Mouse (Mus musculus) c-Kit-negative CD71-positive TER-119-positive erythroid progenitor cells, embryonic 14.5 days (primary cell): ENCODE results near the gene Borcs5.

ENCODE experiments used
- DNase-seq: peaks from one replicate; pipeline ENCODE4 v3.0.0-alpha.2; 2013; ENCODE audit warnings: low read depth, low spot score

Gene Borcs5

DNA sequence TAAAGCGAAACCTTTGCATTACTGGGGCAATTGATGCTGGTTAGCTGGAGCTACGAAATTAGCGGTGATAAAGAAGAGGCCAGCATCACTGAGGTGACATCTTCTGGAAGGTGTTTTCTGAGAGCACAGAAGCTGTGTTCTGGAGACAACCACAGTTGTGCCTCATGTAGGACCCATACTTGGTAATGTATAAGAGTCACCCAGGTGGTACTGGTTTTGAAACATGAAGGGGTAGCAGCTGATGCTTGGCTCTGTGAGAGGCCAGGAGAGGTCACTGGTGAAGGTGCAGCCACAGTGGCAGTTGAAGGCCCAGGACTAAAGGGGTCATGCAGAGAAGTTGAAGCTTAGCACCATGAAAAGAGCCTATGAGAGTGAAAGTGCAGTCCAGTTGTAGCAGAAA lies at the start of gene Borcs5:
Gene Borcs5 (plus strand): TSS at position 301 of the 400 bp plus-strand sequence.
- DNase-seq: no peak

DNA sequence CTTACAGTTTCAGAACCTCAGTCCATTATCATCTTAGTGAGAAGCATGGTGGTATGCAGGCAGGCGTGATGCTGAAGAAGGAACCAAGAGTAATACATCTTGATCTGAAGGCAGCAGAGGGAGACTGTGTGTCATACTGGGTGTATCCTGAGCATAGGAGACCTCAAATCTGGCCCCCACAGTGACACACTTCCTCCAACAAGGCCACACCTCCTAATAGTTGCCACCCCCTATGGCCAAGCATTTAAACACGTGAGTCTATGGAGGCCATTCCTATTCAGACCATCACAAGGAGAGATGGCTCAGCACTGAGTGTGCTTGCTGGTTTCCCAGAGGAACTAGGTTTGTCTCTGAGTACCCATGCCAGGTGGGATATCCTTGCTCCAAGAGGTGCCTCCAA lies 47.7 kb upstream of the Borcs5 start:
- DNase-seq: no peak

DNA sequence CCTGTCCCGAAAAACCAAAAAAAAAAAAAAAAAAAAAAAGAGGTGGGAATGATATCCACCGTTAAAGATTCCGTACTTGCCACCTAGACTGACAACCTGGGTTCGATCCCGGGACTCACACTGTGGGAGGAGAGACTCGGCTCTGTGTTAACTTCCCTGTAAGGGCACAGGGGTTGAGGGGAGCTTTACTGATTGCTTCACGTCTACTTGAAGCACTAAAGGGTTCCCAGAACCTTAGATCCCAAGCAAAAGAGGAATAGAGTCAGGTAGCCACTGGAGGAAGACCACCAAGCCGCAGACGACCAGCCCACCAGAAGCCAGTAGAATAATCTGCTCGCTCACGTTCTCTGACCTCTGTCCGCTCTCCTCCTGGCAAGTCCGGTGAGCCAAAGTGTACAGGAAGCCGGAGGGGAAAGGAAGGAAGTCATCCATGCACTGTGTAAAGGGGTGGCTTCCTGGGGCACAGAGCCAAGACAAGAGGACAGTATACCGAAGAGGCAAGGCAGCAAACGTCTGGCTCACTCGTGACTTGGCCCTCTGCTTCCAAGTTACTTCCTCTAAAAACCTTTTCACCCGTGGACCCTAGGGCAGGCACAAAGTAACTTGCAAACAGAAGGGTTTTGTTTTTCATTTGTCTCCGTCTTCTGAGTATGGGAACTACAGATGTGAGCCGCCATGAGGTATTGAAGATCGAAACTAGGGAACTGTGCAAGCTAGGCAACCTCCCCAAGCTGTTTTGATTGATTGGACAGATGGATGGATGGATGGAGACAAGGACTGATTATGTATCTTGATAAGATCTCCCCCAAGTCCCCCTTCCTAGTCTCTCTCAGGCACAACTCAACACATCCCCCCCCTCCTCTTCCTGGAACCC lies 44.5 kb upstream of the Borcs5 start:
- no peak for DNase-seq

DNA sequence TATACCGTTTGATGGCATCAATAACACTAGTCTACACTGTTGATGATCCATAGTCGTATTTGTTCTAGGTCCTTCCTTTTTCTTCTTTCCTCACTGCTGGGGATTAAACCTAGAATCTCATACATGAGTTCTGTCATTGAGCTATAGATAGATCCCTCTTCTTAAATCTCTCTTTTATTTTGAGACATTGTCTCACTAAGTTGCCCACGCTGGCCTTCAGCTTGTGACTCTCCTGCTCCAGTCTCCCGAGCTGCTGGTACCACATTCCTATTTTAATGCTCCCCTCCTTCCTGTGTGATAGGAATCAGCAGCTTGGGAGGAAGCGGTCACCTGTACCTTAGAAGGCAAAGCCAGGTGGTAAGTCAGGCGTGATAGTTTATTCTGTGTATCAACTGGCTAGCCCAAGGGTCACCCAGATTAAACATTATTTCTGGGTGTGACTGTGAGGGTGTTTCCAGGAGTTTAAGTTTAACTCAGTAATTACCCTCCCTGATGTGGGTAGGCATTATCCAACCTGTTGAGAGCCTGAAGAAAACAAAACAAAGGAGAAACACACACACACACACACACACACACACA lies 41.6 kb upstream of the Borcs5 start:
- no peak for DNase-seq

DNA sequence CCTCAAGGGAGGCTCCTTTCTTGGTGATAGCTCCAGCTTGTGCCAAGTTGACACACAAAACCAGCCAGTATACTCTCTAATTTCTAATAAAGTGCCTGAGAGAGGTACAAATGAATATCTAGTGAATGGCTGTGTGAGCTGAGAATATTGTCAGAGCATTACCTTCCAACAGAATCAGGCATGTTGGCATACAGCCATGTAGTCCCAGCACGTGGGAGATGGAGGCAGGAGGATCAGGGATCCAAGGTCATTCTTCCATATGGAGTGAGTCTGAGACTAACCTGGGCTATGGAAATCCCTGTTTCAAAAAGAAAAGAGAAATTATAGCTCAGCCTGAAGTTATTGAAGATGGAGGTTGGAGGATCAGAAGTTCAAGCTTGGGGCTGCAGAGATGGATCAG lies 40.1 kb upstream of the Borcs5 start:
- no peak for DNase-seq

DNA sequence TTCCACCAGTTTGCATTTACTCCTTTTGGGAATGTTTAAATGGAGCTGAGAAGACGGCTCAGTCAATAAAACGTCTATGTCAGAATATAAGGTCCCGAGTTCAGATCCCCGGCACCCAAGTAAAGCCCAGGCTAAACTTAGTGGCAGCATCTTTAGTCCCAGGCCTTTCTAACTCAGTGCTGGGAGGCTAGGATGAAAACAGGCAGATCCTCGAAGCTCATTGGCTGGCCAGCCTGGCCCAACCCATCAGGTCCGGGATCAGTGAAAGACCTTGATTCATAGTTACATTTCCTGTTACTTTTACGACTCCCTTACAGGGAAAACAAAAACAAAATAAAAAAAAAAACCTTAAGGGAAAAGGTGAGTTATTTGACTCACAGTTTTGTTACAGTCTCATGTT lies 38.2 kb upstream of the Borcs5 start:
- no peak for DNase-seq

DNA sequence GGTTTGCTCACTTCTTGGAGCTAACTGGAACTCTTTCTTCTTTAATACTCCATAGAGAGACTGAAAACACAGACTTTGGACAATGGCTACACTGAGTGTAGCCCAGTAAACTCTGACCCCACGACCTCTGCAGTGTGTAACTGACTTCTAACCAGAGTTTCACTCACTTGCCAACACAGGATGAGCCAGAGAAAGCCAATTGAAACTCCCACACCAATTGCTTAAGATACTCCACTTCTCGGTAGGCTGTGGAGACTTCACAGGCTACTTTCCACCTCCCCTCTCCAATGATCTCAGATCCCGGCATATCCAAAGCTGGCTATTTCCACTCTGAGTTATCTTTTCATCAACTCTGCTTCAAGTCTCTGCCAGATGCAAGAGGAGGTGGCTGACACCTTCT lies 37.5 kb upstream of the Borcs5 start:
- DNase-seq: no peak

DNA sequence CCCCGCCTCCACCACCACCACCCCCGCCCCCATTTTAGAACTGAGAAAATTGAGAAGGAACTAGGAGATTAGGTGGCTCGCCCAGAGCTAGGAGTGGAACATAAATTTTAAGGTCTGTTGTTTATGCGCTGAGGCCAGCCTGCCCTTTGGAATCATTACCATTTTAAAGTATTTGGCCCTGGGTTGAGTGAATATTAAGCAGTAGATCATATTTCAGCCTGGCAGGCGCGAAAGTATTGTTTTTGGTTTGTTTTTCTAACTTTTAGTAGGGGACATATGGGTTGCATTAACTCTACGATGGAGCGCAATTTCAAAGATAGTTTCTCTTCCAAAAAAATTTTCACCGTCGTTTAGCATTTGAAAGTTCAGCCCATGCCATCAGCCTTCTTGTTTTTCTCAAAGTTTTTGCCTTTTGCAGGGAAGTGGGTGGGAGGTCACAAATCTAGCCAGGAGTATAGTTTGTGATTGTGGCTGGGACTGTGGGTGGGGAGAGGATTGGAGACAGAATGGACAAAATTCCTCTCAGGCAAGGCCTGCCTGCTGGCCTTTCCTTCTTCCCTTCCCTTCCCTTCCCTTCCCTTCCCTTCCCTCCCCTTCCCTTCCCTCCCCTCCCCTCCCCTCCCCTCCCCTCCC lies 36.8 kb upstream of the Borcs5 start:
- DNase-seq: no peak

DNA sequence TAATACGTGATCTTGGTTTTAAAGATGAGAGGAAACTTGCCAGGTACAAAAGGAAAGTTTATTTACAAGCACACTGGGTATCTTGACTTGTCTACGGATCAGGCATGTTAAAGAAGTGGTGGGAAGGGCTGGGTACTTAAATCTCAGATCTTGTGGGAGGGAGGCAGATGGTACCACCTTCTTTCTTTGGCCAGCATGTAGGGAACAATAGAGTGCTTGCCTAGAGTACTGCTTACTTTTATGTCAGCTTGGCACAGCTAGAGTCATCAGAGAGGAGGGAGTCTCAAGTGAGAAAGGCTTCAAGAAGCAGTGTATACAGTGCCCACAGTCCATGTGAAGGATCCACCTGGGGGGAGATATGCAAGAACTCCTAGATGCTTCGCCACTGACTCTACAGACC lies 34.1 kb upstream of the Borcs5 start:
- DNase-seq: no peak

DNA sequence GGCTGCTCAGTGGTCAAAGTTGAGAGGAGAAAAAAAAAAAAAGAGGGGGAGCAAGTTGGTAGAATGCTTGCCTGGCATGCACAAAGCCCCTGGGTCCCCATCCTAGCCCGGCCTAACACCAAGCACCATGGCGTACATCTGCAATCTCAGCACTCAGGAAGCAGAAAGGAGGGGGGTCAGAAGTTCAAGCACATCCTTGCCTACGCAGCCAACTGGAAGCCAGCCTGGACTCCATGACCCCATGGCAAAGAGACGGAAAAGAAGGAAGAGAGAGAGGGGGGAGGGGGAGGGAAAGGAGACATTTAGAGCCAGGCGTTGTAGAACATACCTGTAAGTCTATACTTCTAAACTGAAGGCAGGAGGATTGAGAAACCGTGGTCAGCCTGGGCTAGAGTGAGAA lies 32.8 kb upstream of the Borcs5 start:
- DNase-seq: no peak

DNA sequence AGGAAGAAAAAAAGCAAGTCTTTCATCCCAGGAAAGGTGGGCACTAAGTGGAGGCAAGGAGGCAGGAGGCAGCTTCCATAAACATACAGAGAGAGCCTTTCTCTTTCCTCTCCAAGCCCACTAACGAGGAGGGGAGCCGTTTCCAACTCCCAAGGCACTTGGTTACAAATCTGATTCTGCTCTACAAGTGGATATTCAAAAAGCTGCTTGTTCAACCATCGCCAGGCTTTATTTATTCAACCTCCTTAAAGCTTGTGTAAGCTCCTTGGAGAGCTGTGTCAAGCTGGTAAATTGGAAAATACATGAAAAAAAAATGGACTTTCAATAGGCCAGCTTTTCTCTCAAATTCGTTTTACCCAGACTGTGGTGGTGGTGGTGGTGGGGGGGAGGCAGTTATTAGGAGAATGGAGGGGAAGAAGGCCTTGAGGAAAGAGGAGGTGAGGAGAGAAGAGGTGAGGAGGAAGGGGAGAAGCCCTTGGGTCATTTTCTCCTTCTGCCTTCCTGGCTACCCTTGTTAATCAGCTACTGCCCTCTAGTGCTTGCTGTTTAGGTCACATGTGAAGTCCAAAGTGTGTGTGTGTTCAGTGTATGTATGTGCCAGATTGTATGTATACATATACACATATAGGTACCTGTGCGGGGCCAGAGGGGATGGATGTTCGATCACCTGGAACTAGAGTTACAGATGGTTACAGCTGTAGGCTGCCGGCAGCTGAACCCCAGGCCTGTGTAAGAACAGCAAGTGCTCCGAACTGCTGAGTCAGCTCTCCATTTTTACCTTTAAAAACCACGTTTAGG lies 32.2 kb upstream of the Borcs5 start:
- DNase-seq: no peak

DNA sequence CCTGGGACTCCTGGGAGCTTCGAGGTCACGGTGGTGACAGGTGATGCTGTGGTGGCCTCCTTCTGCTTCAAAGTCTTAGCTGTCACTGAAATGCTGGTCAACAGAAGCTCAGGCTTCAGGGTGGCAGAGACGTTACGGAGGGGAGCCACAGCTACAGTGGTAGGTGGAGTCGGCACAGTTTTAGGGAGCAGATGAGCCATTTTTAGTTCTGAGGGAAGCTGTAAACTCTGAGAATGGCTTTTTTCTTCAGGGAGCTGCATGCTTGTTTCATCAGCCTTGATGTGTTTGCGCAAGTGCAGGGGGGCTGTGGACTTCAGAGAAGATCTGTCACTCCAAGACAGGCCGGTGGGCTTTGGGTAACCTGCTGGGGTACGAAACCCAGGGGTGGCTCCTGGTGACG lies 28.9 kb upstream of the Borcs5 start:
- DNase-seq: no peak

DNA sequence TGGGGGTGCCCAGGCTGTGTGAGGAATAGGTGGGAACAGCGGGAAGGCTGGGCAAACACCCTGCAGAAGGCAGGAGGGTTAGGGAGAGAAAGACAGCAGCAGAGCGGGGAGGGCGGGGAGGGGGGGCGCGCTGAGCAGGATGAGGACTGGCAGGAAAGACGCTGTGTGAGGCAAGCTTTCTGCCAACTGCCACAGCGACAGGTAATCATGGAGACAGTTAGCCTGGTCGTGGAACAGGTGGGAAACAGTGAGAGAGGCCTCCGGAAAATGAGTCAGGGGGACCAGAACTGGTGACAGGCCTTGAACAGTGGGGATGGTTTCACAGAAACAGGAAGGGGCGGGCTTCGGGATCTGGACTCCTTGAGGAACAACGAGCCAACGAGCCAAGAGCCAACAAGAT lies 27.4 kb upstream of the Borcs5 start:
- no peak for DNase-seq

DNA sequence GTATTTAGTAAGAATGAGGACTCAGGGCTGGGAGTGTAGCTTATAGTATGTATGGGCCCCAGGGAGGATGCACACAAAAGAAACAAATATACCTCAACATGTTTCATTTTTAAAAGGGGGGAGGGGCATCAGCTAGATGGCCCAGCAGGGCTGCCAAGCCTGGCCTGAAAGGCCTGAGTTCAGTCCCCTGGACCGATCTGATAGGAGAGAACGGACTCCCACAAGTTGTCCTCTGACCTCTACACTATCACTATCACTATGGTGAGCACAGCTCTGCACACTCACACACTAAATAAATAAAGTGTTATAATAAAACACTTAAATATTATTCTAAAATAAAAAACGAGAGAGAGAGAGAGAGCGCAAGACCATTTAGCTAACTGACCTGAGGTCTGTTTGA lies 25.0 kb upstream of the Borcs5 start:
- no peak for DNase-seq

DNA sequence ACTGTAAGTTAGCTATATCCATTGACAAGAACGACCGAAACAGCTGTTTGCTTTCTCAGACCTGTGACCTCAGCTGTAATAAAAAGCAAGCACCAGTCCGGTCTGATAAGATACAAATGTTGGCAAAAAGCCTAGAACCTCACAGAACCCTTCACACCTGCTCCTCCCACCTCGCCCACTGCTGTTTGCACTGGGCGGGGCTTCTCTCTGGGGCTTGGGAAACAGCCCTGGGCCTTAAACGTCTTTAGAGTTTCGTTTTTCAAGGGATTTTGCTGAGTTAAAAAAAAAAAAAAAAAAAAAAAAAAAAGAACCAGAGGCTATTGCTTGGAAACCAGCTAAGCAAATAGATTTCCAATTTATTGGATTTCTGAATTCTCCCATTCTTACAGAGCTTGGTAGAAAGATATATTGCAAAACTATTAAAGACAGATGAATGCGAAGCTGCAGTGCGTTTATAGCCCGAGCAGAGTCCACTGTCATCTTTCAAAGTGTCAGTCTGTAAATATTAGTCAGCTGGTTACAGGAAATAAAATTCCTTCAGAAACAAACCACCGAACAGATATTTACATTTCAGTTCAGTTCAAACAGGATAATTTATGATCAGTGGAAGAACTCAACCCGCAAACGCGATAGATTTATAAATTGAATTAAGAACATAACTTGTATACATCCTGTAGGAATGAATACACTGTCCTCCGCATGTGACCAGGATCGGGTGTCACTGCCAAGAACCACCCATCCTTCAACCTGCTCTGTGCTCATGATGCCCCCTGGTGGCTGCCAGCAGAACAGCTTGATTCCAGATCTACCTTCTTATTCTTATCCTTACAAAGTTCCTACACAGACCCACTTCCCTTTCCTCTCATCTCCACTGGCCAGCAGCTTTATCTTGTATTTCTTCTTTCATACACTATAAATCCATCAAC lies 24.3 kb upstream of the Borcs5 start:
- peak; percentile 49 for DNase-seq

DNA sequence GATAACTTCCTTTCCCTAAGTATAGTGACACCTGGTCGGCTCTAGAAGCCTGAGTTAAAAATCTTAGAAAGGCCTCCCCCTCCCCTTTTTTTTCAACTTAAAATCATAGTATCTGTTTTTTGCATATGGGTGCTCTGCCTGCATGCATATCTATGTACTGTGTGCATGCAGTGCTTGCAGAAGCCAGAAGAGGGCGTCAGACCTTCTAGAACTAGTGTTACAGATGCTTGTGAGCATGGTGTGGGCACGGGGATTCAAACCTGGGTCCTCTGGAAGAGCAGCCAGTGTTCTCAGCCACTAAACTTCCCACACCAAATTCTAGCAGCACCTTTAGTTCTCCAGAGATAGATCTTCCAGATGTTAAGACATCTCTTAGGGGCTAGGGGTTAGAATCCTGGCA lies 21.7 kb upstream of the Borcs5 start:
- no peak for DNase-seq

DNA sequence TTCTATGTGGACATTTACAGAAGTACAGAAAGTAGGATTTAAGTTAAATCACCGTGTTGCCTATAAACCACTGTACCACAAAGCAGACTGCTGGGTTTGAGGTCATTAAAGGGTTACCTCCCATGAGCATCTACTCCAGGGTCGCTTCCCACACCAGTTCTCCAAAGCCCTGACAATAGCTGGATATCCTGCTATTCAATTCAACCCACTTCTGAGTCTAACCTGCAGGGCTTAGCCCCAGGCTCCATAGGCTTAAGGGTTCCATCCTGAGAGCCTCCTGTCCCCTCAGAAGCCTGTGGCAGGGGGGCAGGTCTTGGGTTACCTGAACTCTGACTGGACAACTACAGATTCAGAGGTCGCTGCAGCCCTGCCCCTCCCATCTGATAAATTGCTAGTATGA lies 19.2 kb upstream of the Borcs5 start:
- no peak for DNase-seq

DNA sequence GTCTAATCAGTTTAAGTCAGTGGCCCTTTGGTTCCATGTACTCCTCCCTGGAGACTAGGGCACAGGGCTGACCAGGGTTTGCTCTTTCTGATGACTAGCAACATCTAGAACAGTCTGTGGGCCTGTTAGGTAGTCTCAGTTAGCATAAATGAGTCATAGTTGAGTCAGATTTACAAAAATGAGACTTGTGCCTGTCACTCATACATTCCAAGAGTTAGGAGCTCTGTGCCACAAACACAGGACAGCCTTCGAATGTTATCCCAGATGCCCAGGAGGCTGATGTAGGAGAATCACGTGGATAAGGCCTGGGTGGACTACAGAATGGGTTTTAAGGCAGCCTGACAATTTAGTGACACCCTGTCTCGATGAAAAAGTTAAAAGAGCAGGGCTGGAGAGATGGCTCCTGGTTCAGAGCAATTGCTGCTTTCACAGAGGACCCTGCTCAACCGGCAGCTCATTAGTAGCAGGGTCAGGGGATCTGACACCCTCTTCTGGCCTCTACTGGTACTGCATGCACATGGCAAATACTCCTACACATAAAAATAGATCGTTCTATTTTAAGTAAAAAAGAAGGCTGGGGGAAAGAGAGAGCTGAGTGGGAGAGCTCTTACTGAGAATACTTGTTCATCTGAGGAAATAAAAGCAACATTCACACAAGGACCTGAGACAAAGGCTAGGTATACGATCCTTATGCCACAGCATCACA lies 18.3 kb upstream of the Borcs5 start:
- DNase-seq: no peak

DNA sequence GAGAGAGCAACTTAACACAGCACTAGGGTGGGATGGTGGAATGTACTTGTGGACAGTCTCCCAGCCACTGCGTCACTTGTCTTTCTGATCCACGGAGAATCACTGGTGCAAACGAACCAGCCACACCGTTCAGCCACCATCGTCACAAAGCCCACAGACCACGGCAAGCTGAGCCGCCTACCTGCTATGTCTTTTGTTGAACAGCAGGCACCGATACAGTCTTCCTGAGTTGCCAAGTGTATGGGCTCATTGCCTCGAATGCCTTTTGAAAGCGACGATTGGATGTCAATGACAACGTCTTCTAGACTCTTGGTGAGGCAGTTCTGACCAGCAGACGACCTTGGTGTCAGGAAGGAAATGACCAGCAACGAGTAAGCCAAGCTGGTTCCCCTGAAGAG lies 17.8 kb upstream of the Borcs5 start:
- DNase-seq: no peak

DNA sequence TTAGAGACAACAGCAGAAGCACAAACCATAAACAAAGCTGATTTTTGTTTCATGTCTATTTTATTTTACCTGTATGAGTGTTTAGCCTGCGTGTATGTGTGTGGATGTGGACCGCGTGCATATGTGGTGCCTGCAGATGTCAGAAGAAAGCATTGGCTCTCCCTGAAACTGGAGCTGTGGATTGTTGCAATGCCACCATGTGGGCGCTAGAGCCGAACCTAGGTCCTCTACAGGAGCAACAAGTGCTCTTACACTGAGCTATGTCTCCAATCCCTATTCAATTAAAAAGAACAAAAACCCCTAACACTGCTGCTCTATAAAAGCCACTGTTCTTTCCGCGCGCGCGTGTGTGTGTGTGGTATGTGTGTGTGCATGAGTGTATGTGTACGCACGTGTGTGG lies 13.9 kb upstream of the Borcs5 start:
- DNase-seq: no peak
